Mouse (Mus musculus) 3T3-L1 (cell line): Measurements from ENCODE around the gene Tmem132c.

Experiments
- DNase-seq: peaks from one replicate; pipeline ENCODE4 v3.0.0-alpha.2; 2015; ENCODE audit warnings: low read depth, low spot score

Gene Tmem132c

GRCm38 (mm10) chr5:127241136-127241924 lies at the start of gene Tmem132c:
TSS of gene Tmem132c (plus strand) at chr5:127241808.
- DNase-seq = no peak

- peak; percentile 3 for DNase-seq
Measured at GRCm38 (mm10) chr5:127191881-127192280, 49.7 kb upstream of the Tmem132c start.

GRCm38 (mm10) chr5:127198850-127199249 lies 42.8 kb upstream of the Tmem132c start:
- peak; percentile 5 for DNase-seq

DNA sequence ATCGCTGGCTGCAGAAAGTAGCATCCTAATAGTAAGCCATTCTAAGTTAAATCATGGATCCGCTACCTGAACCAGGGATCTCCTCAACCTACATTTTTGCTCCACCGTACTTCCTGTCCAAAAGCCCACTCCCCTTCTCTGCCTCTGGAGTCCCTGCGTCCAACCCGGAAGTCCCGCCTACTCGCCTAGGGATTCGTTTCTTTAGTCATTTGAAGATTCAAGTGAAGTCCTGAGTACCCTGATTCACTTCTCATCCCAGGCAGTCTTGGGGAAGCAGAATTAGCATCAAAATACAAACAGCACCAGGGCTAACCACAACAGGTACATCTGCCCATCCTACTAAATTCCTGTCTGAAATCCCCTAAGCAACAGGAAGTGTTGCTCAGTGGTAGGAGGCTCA lies 36.7 kb upstream of the Tmem132c start:
- DNase-seq = no peak

DNA sequence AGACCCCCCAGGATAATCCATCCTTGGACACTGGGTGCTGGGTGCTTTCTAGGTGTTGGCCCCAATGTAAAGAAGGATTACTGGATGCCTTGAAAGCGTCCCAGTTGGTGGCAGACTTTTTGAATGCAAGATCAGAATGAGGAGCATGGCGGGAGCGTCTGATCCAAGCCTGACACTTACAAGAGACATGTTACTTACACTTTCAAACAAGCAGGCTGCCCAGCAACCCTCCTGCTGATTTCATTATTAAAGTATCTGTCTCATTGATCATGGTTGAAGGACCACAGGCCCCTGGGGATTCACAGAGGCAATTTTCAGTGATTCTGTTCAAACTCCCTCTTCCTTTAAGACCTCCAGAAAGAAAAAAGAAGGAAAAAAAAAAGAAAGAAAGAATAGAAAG lies 25.2 kb upstream of the Tmem132c start:
- no peak for DNase-seq

DNA sequence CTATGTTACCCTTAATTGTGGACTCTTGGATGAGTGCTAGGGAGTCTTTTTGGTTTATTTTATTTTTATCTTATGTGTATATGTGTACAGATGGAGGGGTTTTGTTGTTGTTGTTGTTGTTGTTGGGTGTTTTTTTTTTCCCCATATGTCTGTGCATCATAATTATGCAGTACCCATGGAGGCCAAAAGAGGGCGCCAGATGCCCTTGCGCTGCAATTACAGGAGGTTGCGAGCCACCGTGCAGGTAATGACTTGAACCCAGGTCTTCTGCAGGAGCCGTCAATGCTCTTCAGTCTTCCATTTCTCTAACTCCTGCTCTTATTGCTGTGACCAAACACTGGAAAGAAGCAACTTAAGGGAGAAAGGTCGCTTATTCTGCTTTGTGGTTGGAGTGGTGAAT lies 23.9 kb upstream of the Tmem132c start:
- DNase-seq = no peak

GRCm38 (mm10) chr5:127227929-127228595 lies 13.5 kb upstream of the Tmem132c start:
- DNase-seq = no peak

DNA sequence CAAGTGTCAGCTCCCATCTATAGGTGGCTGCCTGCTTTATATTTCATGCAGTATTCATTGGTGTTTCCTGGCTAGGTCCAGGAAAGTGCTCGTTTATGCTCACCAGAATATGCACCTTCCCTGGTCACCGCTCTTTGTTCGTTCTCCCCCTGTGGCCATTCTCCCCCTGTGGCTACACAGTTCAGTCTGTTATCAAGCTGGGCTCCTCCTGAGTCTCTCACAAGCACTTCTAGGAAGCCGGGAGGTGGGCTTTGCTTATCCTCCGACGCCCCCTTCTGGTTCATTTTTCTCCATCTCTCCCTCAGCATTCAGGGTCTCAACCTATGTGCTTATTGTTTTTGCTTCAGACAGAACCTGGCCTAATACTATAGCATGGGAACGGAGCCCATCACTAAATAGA lies 6.9 kb upstream of the Tmem132c start:
- no peak for DNase-seq

- no peak for DNase-seq
Measured at GRCm38 (mm10) chr5:127235203-127235602, 6.4 kb upstream of the Tmem132c start.

DNA sequence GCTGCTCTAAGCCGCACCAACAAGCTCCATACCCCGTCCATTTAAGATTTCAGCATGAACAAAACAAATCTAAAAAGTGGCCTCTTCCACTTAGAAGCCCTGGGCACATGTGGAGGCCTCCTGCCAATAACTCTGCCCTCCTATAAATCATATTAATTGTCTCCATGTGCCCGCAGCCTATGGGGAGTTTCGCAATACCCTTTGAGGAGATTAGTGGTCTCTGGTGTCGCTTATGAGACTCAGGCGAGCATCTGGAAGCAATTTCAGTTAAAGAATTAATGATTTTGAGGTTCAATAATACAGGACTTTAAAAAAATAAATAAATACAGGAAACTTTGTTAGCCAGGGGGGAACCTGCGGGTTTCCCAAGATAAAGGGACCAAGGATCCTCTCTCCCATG lies 1.9 kb upstream of the Tmem132c start:
- no peak for DNase-seq

GRCm38 (mm10) chr5:127240646-127241045 lies 962 bp upstream of the Tmem132c start:
- DNase-seq = no peak

- DNase-seq = no peak
Measured at GRCm38 (mm10) chr5:127241925-127242762, 536 bp downstream of the Tmem132c start.

GRCm38 (mm10) chr5:127242763-127243160 lies 1.2 kb downstream of the Tmem132c start:
- no peak for DNase-seq

DNA sequence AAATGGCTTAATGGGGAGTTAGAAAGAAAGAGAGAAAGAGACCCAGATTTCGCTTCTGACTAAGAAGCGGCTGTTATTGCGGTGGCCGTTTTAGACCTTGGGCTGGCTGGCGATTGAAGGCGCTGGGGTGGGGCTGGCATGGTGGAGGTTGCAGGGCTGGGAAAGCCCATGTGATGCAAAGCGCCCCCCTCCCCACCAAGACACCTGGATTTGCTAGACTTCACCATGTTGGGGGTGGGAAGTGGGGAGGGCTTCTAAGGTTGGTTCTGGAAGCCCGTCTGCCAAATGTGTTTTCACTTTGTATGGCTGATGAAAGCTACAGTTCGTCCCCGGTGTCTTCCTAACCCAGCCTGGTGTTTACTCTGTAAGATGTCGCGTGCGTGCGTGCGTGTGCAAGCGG lies 1.6 kb downstream of the Tmem132c start:
- no peak for DNase-seq

DNA sequence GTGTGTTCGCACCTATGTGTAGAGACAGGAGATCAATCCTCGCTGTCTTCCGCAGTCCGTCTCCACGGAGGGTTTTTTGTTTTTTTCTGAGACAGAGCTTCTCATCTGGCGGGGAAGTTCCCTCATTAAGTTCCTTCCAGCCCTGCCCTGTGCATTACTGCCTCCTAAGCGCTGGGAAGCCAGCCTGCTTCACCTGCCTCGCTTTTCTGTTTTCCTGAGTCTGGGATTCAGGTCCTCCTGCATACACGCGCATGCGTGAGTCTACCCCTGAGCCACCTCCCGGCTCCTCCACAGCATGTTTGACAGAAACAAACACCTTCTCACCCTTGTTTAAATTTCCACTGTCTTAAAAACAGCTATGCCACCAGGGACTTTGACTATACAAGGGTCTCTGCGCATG lies 2.0 kb downstream of the Tmem132c start:
- DNase-seq = no peak

GRCm38 (mm10) chr5:127253263-127253662 lies 11.7 kb downstream of the Tmem132c start:
- DNase-seq = no peak

DNA sequence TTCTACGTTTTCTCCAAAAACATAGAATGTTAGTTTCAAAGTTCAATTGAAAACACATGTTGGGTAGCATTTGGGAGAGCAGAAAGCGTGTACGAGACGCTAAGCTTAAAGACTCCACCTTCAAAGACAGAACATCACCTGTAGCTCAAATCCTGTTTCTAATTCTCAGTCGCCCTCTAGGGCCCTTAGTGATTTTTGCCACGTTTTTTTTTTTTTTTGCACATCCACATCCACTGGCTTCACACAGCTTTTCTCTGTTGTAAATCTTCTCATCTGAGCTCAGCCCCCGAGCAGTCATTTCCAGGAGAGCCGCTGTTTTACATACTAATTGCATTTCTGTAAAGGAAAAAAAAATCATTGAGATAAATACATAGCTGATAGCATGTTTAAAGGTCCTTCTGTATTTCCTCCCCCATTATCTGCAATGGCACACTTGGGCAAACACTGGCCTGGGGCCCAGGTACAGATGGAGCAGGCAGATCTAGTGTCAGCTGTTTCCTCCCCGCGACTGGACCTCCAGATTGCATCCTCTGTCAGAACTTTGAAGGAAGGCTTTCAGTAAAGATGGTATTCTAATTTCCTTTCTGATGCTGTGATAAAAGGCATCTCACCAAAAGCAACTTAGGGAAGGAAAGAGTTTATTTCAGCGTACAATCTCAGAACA lies 15.5 kb downstream of the Tmem132c start:
- DNase-seq = no peak

GRCm38 (mm10) chr5:127262136-127262535 lies 20.5 kb downstream of the Tmem132c start:
- DNase-seq = no peak

- DNase-seq = no peak
Measured at GRCm38 (mm10) chr5:127271145-127271544, 29.5 kb downstream of the Tmem132c start.

DNA sequence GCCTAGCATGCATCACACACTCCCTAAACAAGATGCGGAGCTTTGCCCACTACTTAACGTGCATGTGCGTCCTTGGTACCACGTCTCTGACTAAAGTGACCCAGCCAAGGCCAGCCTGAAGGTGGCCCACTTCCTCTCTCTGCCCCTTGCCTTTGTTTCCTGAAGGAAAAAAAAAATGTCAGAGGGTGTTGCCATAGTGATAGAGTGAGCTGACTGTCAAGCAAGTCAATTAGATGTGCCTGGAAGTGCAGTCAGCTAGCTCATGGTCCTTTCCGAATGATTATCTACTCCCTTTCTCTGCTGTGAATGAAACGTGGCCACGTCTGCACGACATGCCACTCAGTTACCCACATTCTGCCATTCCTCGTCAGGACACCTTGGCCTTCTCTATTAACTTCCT lies 37.9 kb downstream of the Tmem132c start:
- DNase-seq = no peak

DNA sequence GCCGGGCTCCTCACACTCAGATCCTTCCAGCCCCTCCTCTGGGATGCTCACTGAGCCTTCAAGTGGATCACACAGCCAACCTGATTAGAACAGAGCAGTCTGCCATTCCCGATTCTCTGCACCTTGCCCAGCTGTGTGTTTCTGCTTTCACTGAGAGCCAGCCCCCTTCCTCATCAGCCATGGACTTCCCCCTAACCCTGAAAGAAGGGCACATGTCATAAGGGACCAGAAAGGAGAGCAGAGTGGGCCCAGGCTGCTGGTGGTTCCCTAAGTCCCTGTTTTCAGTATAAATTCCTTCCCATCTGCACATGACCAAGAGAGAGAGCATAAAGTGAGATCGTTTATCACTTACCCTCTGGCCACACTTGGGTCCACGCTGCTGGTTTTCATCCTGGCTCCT lies 39.6 kb downstream of the Tmem132c start:
- DNase-seq = no peak
